Mouse (Mus musculus): ENCODE results near the gene Pus1.

GRCm38 (mm10) chr5:110774511-110774910 lies 5.9 kb downstream of the Pus1 start:
- TF ChIP-seq CTCF (IDR thresholded peaks at IDR 0.05; ENCODE audit: extremely low read depth, insufficient read depth, low read length) (no peak), POLR2A (IDR thresholded peaks at IDR 0.05; ENCODE audit: extremely low read depth, insufficient read depth, low read length) (no peak)
